Mouse (Mus musculus) CH12.LX (cell line): Measurements from ENCODE around the gene Cd38. TPM values are rescaled to one million over a fixed set of nuclear protein-coding genes. Genes with fewer than 3 reads are reported as not detected.

Source experiments
- DNase-seq: peaks from one replicate; pipeline ENCODE4 v3.0.0-alpha.2; 2013; ENCODE audit errors: extremely low read depth
- H3K27ac ChIP-seq: 2 replicates; pipeline ENCODE4 v1.5.1; 2012; ENCODE audit warnings: low read depth, mild to moderate bottlenecking, control low read depth, moderate library complexity; ENCODE audit not compliant: insufficient read depth
- H3K27me3 ChIP-seq: replicated peaks from 2 replicates; pipeline ENCODE3; 2012; ENCODE audit warnings: inconsistent platforms
- H3K36me3 ChIP-seq, 2 experiments: replicated peaks in 1 of 2; 2 replicates each; pipeline versions ENCODE3 to v1.6.1; 2012; ENCODE audit warnings: inconsistent platforms in 1 of 2, low read length in 1 of 2, mild to moderate bottlenecking in 1 of 2, mixed read lengths in 1 of 2, moderate library complexity in 1 of 2; ENCODE audit not compliant: control insufficient read depth in 1 of 2, insufficient read depth in 1 of 2
- H3K4me1 ChIP-seq, 2 experiments: 2 replicates each; pipeline ENCODE4 v1.6.1; 2012; ENCODE audit warnings: inconsistent platforms in 1 of 2, moderate library complexity in 1 of 2; ENCODE audit not compliant: insufficient read depth in 2 of 2, control insufficient read depth in 1 of 2
- H3K4me2 ChIP-seq: 2 replicates; pipeline ENCODE4 v1.6.1; 2012; ENCODE audit warnings: low read depth, mild to moderate bottlenecking, control low read depth; ENCODE audit not compliant: poor library complexity, insufficient read depth, severe bottlenecking
- H3K4me3 ChIP-seq, 3 experiments: fragments of 150-350 bp in 1 of 3; sonication (generic) in 1 of 3; replicated peaks in 1 of 3; 2 replicates each; pipeline versions ENCODE3 to v1.5.1; 2011 to 2012; ENCODE audit warnings: low read depth in 2 of 3, low read length in 2 of 3, mild to moderate bottlenecking in 2 of 3, moderate library complexity in 2 of 3, control low read depth in 1 of 3, improper control_type of control experiment in 1 of 3, inconsistent platforms in 1 of 3, mixed read lengths in 1 of 3; ENCODE audit not compliant: poor library complexity in 1 of 3
- H3K79me2 ChIP-seq: replicated peaks from 2 replicates; pipeline ENCODE4 v1.6.1; 2012; ENCODE audit warnings: mild to moderate bottlenecking, moderate library complexity; ENCODE audit not compliant: control insufficient read depth, poor library complexity, insufficient read depth, severe bottlenecking; ENCODE audit errors: extremely low read depth
- H3K9ac ChIP-seq: 2 replicates; pipeline ENCODE4 v1.6.1; 2012; ENCODE audit warnings: low read depth, mild to moderate bottlenecking, control low read depth, moderate library complexity; ENCODE audit not compliant: insufficient read depth
- H3K9me3 ChIP-seq: replicated peaks from 2 replicates; pipeline ENCODE3; 2012; ENCODE audit warnings: low read length, inconsistent platforms, mixed read lengths
- BHLHE40 ChIP-seq: IDR thresholded peaks from 2 replicates; pipeline ENCODE4 v1.6.1; 2011; ENCODE audit warnings: mild to moderate bottlenecking, low read depth, low read length, improper control_type of control experiment
- CHD1 ChIP-seq: IDR thresholded peaks from 2 replicates; pipeline ENCODE4 v1.6.1; 2012; ENCODE audit warnings: low read depth, low read length, improper control_type of control experiment, inconsistent platforms
- CHD2 ChIP-seq: IDR thresholded peaks from 2 replicates; pipeline ENCODE4 v1.6.1; 2011; ENCODE audit warnings: low read length, improper control_type of control experiment
- CTCF ChIP-seq, 2 experiments: IDR thresholded peaks in 1 of 2; conservative IDR thresholded peaks in 1 of 2; 2 replicates each; pipeline ENCODE4 v1.5.1; 2011 to 2012; ENCODE audit warnings: low read depth in 2 of 2, low read length in 2 of 2, improper control_type of control experiment in 1 of 2, inconsistent platforms in 1 of 2, mild to moderate bottlenecking in 1 of 2, moderate library complexity in 1 of 2
- E2F4 ChIP-seq: IDR thresholded peaks from 2 replicates; pipeline ENCODE4 v1.6.1; 2011; ENCODE audit warnings: low read depth, low read length, improper control_type of control experiment; ENCODE audit not compliant: insufficient replicate concordance
- ELF1 ChIP-seq: IDR thresholded peaks from 2 replicates; pipeline ENCODE4 v1.6.1; 2014; ENCODE audit warnings: low read depth, mild to moderate bottlenecking, inconsistent platforms, low read length, improper control_type of control experiment
- EP300 ChIP-seq: IDR thresholded peaks from 2 replicates; pipeline ENCODE4 v1.6.1; 2011; ENCODE audit warnings: low read length, improper control_type of control experiment
- ETS1 ChIP-seq: conservative IDR thresholded peaks from 2 replicates; pipeline ENCODE4 v1.6.1; 2012; ENCODE audit warnings: low read depth, mild to moderate bottlenecking, inconsistent platforms, low read length, improper control_type of control experiment, moderate library complexity
- GABPA ChIP-seq: IDR thresholded peaks from 2 replicates; pipeline ENCODE4 v1.6.1; 2012; ENCODE audit warnings: low read depth, low read length, improper control_type of control experiment, inconsistent platforms; ENCODE audit not compliant: insufficient replicate concordance
- HCFC1 ChIP-seq: IDR thresholded peaks from 2 replicates; pipeline ENCODE4 v1.6.1; 2012; ENCODE audit warnings: low read depth, mild to moderate bottlenecking, inconsistent platforms, low read length, improper control_type of control experiment
- IRF4 ChIP-seq: IDR thresholded peaks from 2 replicates; pipeline ENCODE4 v1.6.1; 2014; ENCODE audit warnings: low read depth, mild to moderate bottlenecking, inconsistent platforms, low read length, improper control_type of control experiment
- MAFK ChIP-seq: IDR thresholded peaks from 2 replicates; pipeline ENCODE4 v1.6.1; 2011; ENCODE audit warnings: low read length, improper control_type of control experiment; ENCODE audit not compliant: insufficient replicate concordance
- MAX ChIP-seq: IDR thresholded peaks from 2 replicates; pipeline ENCODE4 v1.6.1; 2011; ENCODE audit warnings: low read length, improper control_type of control experiment
- MEF2A ChIP-seq: IDR thresholded peaks from 2 replicates; pipeline ENCODE4 v1.6.1; 2014; ENCODE audit warnings: low read depth, mild to moderate bottlenecking, inconsistent platforms, low read length, improper control_type of control experiment, borderline replicate concordance
- MXI1 ChIP-seq: IDR thresholded peaks from 2 replicates; pipeline ENCODE4 v1.6.1; 2011; ENCODE audit warnings: mild to moderate bottlenecking, low read depth, low read length, improper control_type of control experiment
- MYC ChIP-seq: IDR thresholded peaks from 2 replicates; pipeline ENCODE4 v1.6.1; 2011; ENCODE audit warnings: low read depth, mild to moderate bottlenecking, improper control_type of control experiment, low read length
- NRF1 ChIP-seq: IDR thresholded peaks from 2 replicates; pipeline ENCODE4 v1.6.1; 2014; ENCODE audit warnings: low read depth, mild to moderate bottlenecking, inconsistent platforms, low read length, improper control_type of control experiment, moderate library complexity
- POLR2A ChIP-seq: IDR thresholded peaks from 2 replicates; pipeline ENCODE4 v1.6.1; 2011; ENCODE audit warnings: low read depth, mild to moderate bottlenecking, improper control_type of control experiment, low read length
- POLR2AphosphoS2 ChIP-seq: IDR thresholded peaks from 2 replicates; pipeline ENCODE4 v1.6.1; 2011; ENCODE audit warnings: low read depth, low read length, improper control_type of control experiment
- RAD21 ChIP-seq: IDR thresholded peaks from 2 replicates; pipeline ENCODE4 v1.6.1; 2011; ENCODE audit warnings: low read depth, mild to moderate bottlenecking, low read length, improper control_type of control experiment, moderate library complexity
- RCOR1 ChIP-seq: conservative IDR thresholded peaks from 2 replicates; pipeline ENCODE4 v1.6.1; 2012; ENCODE audit warnings: low read depth, mild to moderate bottlenecking, inconsistent platforms, low read length, improper control_type of control experiment
- TBP ChIP-seq: conservative IDR thresholded peaks from 2 replicates; pipeline ENCODE4 v1.6.1; 2011; ENCODE audit warnings: low read depth, low read length, improper control_type of control experiment
- TCF12 ChIP-seq: IDR thresholded peaks from 2 replicates; pipeline ENCODE4 v1.6.1; 2014; ENCODE audit warnings: low read depth, mild to moderate bottlenecking, inconsistent platforms, low read length, improper control_type of control experiment
- UBTF ChIP-seq: IDR thresholded peaks from 2 replicates; pipeline ENCODE4 v1.6.1; 2012; ENCODE audit warnings: low read depth, mild to moderate bottlenecking, inconsistent platforms, low read length, improper control_type of control experiment, moderate library complexity
- USF1 ChIP-seq: IDR thresholded peaks from 2 replicates; pipeline ENCODE4 v1.6.1; 2014; ENCODE audit warnings: low read depth, mild to moderate bottlenecking, inconsistent platforms, low read length, improper control_type of control experiment
- USF2 ChIP-seq: conservative IDR thresholded peaks from 2 replicates; pipeline ENCODE4 v1.6.1; 2011; ENCODE audit warnings: low read depth, low read length, improper control_type of control experiment
- ZC3H11A ChIP-seq: IDR thresholded peaks from 2 replicates; pipeline ENCODE4 v1.6.1; 2012; ENCODE audit warnings: low read depth, mild to moderate bottlenecking, inconsistent platforms, low read length, improper control_type of control experiment
- ZKSCAN1 ChIP-seq: IDR thresholded peaks from 2 replicates; pipeline ENCODE4 v1.6.1; 2012; ENCODE audit warnings: low read depth, inconsistent platforms, low read length, improper control_type of control experiment, borderline replicate concordance
- ZNF384 ChIP-seq: IDR thresholded peaks from 2 replicates; pipeline ENCODE4 v1.6.1; 2012; ENCODE audit warnings: low read depth, low read length, improper control_type of control experiment, inconsistent platforms
- dilution Hi-C: fragments of 300-500 bp; cut with MboI; formaldehyde crosslinking; loops from 2 replicates; pipeline ENCODE4 v1.14.3; 2020; ENCODE audit warnings: low sequenced_read_pairs; ENCODE audit not compliant: extremely low pct_unique_long_range_greater_than_20kb, extremely low pct_ligation_motif_present
- in situ Hi-C: fragments of 300-500 bp; cut with MboI; formaldehyde crosslinking; loops from 3 replicates; pipeline ENCODE4 v1.14.3; 2019; ENCODE audit warnings: low sequenced_read_pairs, low pct_ligation_motif_present, low pct_unique_long_range_greater_than_20kb, mixed read lengths
- polyA plus RNA-seq: library from polyadenylated mRNA; unstranded; fragments of >175 nt; gene quantifications from 2 replicates; pipeline ENCODE4 v1.2.1, GENCODE M21; 2012; ENCODE audit warnings: low read depth; ENCODE audit not compliant: insufficient read length
- total RNA-seq, 2 experiments: library from RNA; depleted of rRNA; stranded (reverse); fragments of 300-350 nt in 1 of 2; fragments of >200 nt in 1 of 2; gene quantifications; 2 replicates each; pipeline ENCODE4 v1.2.3; 2012 to 2014

Cd38 gene
- total and polyA plus RNA-seq, 3 experiments: 0.93 to 3.3 (median 1.5) TPM

GRCm38 (mm10) chr5:43882034-43882433, 13.7 kb downstream of the Cd38 start:
- no peak overlapping the region for H3K9ac ChIP-seq
- no peak overlapping the region for H3K27ac ChIP-seq
- 0 out of 2 replicates have a peak overlapping the region, but pooled peaks have one; percentile 29 for H3K4me2 ChIP-seq
- no peak for TF ChIP-seq MAFK
- TF ChIP-seq USF2: peak; percentile 73
- TF ChIP-seq ETS1: peak; percentile 67
- TF ChIP-seq MAX: peak; percentile 52; the same call in 1 of the 2 replicates
- peak; percentile 96 for TF ChIP-seq BHLHE40
- TF ChIP-seq IRF4: peak; percentile 87
- TF ChIP-seq USF1: peak; percentile 71
- no peak for TF ChIP-seq RAD21
- TF ChIP-seq E2F4: no peak
- TF ChIP-seq TCF12: 0 out of 2 replicates have a peak, but pooled peaks have one; percentile 18
- TF ChIP-seq ZNF384: peak; percentile 96
- no peak for TF ChIP-seq MXI1
- TF ChIP-seq EP300: peak; percentile 90
- no peak for TF ChIP-seq ELF1
- TF ChIP-seq MEF2A: peak; percentile 57; the same call in 1 of the 2 replicates
- no peak for TF ChIP-seq GABPA
- no peak overlapping the region for H3K4me3 ChIP-seq
- in situ Hi-C loops (loop anchor here (25.0 kb wide), 1 partner anchor 355 kb away; the partner anchor contains the start of gene Tapt1), dilution Hi-C loops (no loop called here)
- H3K79me2 ChIP-seq: no peaks in the 10 kb centered on the region; the same call in 1 of the 2 replicates
- H3K9me3 ChIP-seq: no peaks in the 10 kb centered on the region
- no peaks in the 10 kb centered on the region for H3K27me3 ChIP-seq
- peaks cover 9 to 63% of the 10 kb centered on the region in 2 experiments for H3K4me1 ChIP-seq
- H3K36me3 ChIP-seq: no peaks in the 10 kb centered on the region
- peak; percentile 41 for DNase-seq

DNA sequence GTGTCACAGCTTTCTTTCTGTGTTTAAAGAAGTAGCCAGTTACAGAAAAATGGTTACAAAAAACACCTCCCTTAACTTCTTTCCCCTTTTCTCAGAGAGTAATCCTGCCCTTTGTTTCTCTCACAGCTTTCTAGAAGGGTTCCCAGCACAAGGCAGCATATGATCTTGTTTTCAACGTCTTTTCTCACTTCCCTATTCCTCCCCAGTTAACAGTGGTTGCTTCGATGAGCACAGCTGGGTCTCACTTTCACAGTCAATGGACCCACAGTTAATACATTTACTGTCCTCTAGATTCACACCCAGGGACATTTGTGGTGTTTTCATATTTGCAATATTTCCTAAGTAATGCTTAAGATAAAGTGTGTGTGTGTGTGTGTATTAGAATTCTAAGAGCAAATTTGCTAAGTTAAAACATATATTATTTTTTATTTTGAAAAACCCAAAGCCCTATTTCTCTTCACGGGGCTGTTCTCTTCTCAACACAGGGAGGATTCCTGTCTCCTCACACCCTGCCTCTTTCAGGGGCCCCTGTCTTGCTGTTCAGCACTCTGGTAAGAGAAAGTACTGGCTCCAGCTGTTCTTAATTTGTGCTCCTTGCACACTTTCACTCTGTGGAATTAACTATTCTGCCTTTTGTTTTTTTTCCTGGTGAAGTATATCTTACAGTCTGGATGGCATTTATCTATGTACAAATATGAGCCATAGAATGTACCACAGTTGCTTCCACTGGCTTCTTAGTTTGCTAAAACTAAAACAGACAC, 16.9 kb downstream of the Cd38 start:
- Histone ChIP-seq H3K4me2 (peak overlapping the region; percentile 90), H3K27me3 (no peaks in the 10 kb centered on the region), H3K9ac (0 out of 2 replicates have a peak overlapping the region, but pooled peaks have one; percentile 18), H3K79me2 (no peaks in the 10 kb centered on the region; the same call in 1 of the 2 replicates), H3K27ac (peak overlapping the region; percentile 54), H3K9me3 (no peaks in the 10 kb centered on the region), H3K4me3 (no peak overlapping the region), H3K4me1 (peaks cover 9 to 59% of the 10 kb centered on the region in 2 experiments), H3K36me3 (no peaks in the 10 kb centered on the region)
- in situ Hi-C loops: loop anchor here (5.0 to 25.0 kb wide), 2 partner anchors 33 to 352 kb away; partner anchors contain the start of gene Tapt1
- DNase-seq: peak; percentile 87
- dilution Hi-C loops: no loop called here
- TF ChIP-seq ELF1: peak; percentile 44
- TF ChIP-seq CTCF (conservative IDR thresholded peaks at IDR 0.05 in 1 of 2, IDR thresholded peaks at IDR 0.05 in 1 of 2; ENCODE audit: low read depth in 2 of 2, low read length in 2 of 2): no peak
- peak; percentile 76 for TF ChIP-seq MYC
- TF ChIP-seq UBTF: no peak
- no peak for TF ChIP-seq POLR2A
- 0 out of 2 replicates have a peak, but pooled peaks have one; percentile 43 for TF ChIP-seq TBP
- peak; percentile 98 for TF ChIP-seq IRF4
- TF ChIP-seq CHD1: no peak
- TF ChIP-seq ETS1: peak; percentile 99
- peak; percentile 44; the same call in 1 of the 2 replicates for TF ChIP-seq HCFC1
- no peak for TF ChIP-seq ZKSCAN1
- TF ChIP-seq CHD2: peak; percentile 86
- TF ChIP-seq MAX: peak; percentile 84
- 0 out of 2 replicates have a peak, but pooled peaks have one; percentile 3 for TF ChIP-seq USF2
- TF ChIP-seq ZC3H11A: no peak
- 0 out of 2 replicates have a peak, but pooled peaks have one; percentile 76 for TF ChIP-seq E2F4
- TF ChIP-seq RCOR1: peak; percentile 94
- no peak for TF ChIP-seq NRF1
- TF ChIP-seq POLR2AphosphoS2: no peak
- peak; percentile 73; the same call in 1 of the 2 replicates for TF ChIP-seq MAFK
